Mouse (Mus musculus) right cerebral cortex, postnatal 4 days (tissue): ENCODE results near the gene Gm20388.

Experiments used
- DNase-seq: peaks from one replicate; pipeline ENCODE4 v3.0.0-alpha.2; 2022

Gm20388 gene

GRCm38 (mm10) chr8:122585411-122585891, 2674.8 kb downstream of the Gm20388 start:
- no peak for DNase-seq

DNA sequence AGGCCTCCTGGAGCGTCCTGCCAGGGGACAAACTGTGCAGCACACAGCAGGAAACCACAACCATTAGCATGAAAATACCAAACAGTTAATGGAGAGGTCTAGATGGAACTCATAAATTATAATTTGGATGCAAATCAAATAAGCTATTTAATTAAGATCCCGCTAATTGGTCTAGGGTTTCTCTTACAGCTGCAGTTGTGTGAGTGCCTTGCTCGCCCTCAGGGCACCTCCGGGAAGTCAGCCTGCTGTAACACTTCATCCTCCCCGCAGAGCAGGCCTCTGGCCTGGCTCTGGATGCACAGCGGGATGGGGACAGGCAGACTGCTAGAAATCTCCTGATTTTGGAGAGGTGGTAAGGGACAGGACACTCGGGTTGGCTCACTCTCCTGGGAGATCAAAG, 2675.5 kb downstream of the Gm20388 start:
- no peak for DNase-seq

GRCm38 (mm10) chr8:122586749-122587148, 2676.1 kb downstream of the Gm20388 start:
- no peak for DNase-seq

DNA sequence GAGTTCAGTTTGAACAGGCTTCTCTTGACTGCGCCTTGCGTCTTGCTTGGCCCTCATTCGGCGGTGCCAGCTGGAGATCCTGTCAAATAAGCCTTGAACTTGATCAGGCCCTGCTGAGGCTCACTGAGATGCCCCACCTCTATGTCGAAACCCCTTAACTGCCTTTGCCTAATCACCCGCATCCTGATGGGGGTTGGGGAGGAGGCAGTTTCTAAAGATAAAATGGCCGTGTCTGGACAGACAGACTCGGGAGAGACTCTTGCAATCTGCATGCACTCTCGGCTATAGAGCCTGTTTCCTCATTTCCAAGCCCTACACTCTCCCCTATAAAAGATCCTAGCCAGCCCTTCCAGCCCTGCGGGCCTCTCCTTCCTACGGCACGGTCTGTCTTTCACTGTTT, 2682.6 kb downstream of the Gm20388 start:
- DNase-seq = no peak

GRCm38 (mm10) chr8:122593783-122594507, 2683.3 kb downstream of the Gm20388 start:
- no peak for DNase-seq

- DNase-seq = no peak
These were observed 2685.4 kb downstream of the Gm20388 start for GRCm38 (mm10) chr8:122596031-122596430.

GRCm38 (mm10) chr8:122600666-122601065, 2690.0 kb downstream of the Gm20388 start:
- no peak for DNase-seq

GRCm38 (mm10) chr8:122604640-122605039, 2694.0 kb downstream of the Gm20388 start:
- DNase-seq = no peak

DNA sequence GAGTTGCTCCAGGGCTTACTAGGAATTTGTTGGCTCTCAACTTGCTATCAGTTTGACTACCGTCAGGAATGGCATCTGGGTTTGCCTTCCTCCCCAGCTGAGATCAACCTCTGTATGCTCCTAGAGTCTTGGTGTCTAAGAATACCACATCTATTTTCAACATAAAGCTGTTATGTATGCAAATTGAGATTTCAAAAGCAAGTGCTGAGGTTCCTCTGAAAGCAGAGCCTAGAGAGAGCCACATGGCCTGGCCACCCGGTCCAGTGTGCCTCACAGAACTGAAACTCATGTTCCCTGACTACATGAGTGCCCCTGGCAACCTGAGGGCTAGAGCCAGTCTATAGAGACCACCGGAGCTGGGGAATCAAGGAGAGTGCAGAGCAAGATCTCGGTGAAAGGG, 2694.7 kb downstream of the Gm20388 start:
- DNase-seq = no peak

DNA sequence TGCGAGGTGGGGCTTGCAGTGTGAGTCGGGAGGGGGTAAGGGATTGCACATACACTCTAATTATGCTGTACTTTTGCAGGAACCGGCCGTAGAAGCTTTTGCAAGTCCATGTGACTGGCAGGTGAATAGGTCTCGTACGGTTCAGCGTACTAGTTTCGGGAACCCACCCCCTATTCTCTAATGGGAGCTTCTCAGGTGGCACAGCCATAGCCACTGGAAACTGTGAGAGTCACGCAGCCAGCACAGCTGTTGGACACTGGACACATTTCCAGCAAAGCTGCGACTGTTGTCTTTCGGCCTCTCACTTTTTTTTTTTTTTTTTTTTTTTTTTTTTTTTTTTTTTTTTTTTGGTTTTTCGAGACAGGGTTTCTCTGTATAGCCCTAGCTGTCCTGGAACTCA, 2696.2 kb downstream of the Gm20388 start:
- no peak for DNase-seq

DNA sequence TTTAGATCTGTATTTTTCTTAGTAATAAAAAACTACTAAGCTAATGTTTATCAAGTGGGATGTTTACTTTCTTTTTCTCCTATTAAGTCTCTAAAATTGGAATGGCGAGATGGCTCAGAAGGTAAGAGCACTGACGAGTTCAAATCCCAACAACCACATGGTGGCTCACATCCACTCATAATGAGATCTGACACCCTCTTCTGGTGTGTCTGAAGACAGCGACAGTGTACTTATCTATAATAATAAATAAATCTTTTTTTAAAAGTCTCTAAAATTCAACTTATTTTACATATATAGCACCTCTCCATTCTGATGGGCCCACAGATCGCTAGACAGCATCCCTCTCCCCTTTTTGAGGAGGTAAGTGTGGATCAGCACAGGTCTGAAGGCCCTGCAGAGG, 2699.6 kb downstream of the Gm20388 start:
- DNase-seq = no peak

GRCm38 (mm10) chr8:122610612-122611277, 2700.1 kb downstream of the Gm20388 start:
- no peak for DNase-seq

GRCm38 (mm10) chr8:122611295-122612133, 2700.9 kb downstream of the Gm20388 start, which contains the start of the genes Galns and Trappc2l:
Gene Galns, minus strand, starts transcription at chr8:122611463.
Gene Trappc2l, plus strand, starts transcription at chr8:122611640.
- DNase-seq = peak; percentile 88

- DNase-seq = no peak
These were observed 2705.7 kb downstream of the Gm20388 start for GRCm38 (mm10) chr8:122616181-122616905.

DNA sequence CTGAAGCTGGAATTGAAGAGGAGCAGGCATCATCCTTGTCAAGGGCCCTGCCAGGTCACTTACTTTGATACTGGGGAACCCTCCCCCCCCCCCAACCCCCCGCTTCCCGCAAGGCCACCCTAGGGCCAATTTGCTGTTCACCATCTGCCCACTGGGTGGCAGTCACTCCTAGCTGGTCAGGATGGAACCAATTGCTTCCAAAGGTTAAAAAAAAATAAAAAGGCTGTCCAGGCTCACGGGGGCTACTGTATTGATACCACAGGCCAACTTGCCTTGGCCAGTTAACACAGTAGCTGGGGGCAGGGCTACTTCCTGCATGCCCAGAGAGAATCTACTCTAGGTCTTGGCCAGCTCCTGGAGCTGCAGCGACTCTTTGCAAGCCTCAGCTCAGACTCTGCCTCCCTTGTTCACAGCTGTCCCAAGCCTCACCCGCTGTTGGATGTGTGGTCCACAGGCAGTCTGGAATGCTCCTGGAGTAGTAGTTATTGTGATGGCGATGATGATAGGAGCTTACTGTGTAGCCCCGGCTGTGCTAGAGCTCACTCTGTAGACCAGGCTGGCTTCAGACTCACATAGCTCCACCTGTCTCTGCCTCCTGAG, 2707.4 kb downstream of the Gm20388 start:
- DNase-seq = peak; percentile 81

GRCm38 (mm10) chr8:122618660-122619378, 2708.2 kb downstream of the Gm20388 start:
- DNase-seq = no peak

- DNase-seq = no peak
These were observed 2709.8 kb downstream of the Gm20388 start for GRCm38 (mm10) chr8:122620446-122620845.

GRCm38 (mm10) chr8:122622727-122623126, 2712.1 kb downstream of the Gm20388 start, which contains the start of gene Pabpn1l:
Gene Pabpn1l, minus strand, starts transcription at chr8:122622739.
- no peak for DNase-seq

DNA sequence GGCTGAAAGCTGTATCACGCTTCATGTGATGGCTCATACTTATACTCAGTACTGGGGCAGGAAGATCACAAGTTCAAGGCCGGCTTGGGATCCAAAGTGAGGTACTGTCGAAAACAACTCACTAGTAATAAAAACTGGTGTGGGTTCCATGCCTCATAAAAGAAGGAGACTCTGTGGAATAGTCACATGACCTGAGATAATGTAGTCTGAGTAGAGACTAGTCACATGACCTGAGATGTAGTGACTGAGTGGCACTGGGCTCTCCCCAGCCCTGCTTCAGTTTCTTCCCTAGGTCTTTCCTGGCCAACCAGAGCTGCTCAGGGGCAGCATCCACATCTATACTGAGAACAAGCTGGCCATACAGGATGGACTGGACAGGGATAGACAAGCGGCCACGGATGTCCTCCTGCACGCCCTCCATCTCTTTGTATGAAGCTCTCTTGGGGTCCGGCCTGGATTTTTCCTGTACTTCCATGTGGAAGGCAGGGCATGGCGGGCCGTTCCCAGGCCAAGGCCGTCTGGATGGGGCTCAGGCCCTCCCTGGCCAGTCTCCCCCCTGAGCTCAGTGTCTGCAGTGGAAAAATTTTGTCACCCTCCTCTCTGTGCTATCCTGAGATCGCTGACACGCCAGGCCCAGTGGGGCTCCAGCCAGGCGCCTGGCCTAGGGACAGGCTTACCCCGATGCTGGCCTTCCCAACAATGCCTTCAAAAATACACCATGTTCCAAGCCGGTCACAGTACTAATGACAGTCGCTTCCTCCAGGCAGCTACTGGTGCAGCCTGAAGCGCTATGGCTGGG, 2713.4 kb downstream of the Gm20388 start:
- no peak for DNase-seq

DNA sequence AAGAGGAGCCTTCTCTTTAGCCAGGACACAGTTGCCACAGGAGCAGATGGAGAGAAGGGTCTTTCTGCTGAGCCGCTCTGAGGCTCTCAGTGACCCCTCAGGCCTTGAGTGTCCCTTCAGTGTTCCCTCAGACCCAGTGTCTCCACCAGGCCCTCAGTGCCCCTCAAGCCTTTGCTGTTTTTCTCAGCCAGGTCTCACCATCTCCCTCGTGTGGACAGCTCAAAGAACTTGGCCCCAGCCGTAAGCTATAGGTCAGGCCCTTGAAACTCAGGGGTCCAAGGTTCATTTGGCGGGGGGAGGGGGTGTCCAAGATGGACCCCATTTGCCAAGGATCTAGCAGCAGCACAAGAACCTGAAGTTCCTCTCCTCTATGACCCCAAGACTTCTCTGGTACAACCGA, 2714.0 kb downstream of the Gm20388 start:
- DNase-seq = no peak

GRCm38 (mm10) chr8:122625811-122626210, 2715.2 kb downstream of the Gm20388 start:
- no peak for DNase-seq
